Mouse (Mus musculus): ENCODE measurements around the gene Gipc2. TPM values are rescaled to one million over a fixed set of nuclear protein-coding genes. Genes with fewer than 3 reads are reported as not detected.
A peak's percentile ranks its signal among the peaks of the same experiment; 100 is the strongest.

The Gipc2 gene
- polyA plus RNA-seq, 1 experiment = 1.9 TPM

DNA sequence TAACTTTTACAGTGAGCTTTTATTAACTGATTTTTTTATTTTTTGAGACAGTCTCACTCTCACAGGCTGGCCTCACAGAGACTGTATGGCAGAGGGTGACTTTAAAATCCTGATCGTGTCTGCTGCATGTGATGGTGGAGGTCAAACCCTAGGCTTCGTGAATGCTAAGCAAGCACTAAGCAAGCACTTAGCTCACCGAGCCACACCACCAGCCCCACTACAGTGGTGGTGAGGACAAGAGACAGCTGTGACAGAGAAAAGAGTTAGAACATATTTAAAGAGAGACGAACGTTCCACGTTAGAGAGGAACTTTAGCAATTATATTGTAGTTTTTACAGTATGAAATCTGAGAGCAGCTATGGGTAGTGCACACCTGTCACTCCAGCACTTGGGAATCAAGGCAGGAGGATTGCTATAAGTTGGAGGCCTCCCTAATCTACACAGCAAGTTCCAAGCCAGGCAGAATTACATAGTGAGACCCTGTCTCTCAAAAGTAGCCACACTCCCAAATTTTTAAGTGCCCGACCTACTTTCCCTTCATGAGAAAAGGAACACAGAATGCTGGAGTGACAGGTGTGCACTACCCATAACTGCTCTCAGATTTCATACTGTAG lies 6.4 kb upstream of the Gipc2 start:
- no peak overlapping the region for H3K4me3 ChIP-seq (ENCODE audit: insufficient read depth, low read length)
- H3K27ac ChIP-seq (ENCODE audit: insufficient read depth, low read length) = no peak overlapping the region
- H3K4me1 ChIP-seq (ENCODE audit: control insufficient read depth, insufficient read depth, low read length) = peaks cover 10% of the 10 kb centered on the region; the same call in 1 of the 2 replicates
- TF ChIP-seq POLR2A (IDR thresholded peaks at IDR 0.05; ENCODE audit: low read depth, low read length) = no peak
- TF ChIP-seq CTCF (IDR thresholded peaks at IDR 0.05; ENCODE audit: borderline replicate concordance, insufficient read depth, low read length) = no peak

DNA sequence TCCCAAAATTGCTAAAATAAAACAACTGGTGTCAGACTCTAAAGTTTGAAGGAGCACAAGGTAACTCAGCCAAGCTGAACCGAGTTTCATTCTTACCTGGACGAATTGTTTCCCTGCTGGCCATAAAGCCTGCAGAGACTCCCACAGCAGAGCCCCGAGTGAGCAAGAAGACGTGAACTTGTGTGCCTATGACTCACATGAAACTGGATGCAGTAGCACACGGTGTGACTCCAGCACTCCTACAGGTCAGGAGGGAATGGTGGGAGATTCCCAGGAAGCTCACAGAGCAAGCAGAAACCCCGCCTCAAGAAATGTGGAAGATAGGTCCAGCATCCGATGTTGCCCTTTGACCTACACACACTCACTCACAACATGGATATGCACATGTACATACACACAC lies 5.8 kb upstream of the Gipc2 start:
- TF ChIP-seq POLR2A (IDR thresholded peaks at IDR 0.05; ENCODE audit: low read depth, low read length) = no peak
- peak; percentile 37; the same call in 1 of the 2 replicates for TF ChIP-seq CTCF (IDR thresholded peaks at IDR 0.05; ENCODE audit: borderline replicate concordance, insufficient read depth, low read length)
- Histone ChIP-seq H3K27ac (ENCODE audit: insufficient read depth, low read length) (no peak overlapping the region), H3K4me1 (ENCODE audit: control insufficient read depth, insufficient read depth, low read length) (peaks cover 10% of the 10 kb centered on the region; the same call in 1 of the 2 replicates), H3K4me3 (ENCODE audit: insufficient read depth, low read length) (no peak overlapping the region)

DNA sequence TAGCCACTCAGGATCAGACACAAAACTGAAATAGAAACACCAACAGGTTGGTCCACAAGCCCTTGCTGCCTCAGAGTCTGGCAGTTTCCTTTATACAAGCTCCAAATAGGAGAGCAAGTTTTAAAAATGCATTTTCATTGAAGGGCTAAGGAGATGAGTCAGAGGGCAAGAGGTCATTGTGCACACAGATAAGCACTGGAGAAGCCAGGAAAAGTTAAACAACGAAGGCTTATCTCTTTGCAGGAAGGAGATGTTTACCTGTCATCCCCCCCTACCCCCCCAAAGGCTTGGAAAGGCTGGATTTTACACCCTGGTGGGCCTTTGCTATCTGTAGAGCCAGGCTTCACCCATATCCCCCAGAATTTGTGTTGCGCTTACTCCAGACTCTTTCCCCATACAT lies 5.2 kb upstream of the Gipc2 start:
- TF ChIP-seq POLR2A (IDR thresholded peaks at IDR 0.05; ENCODE audit: low read depth, low read length) (no peak), CTCF (IDR thresholded peaks at IDR 0.05; ENCODE audit: borderline replicate concordance, insufficient read depth, low read length) (no peak)
- Histone ChIP-seq H3K4me3 (ENCODE audit: insufficient read depth, low read length) (no peak overlapping the region), H3K4me1 (ENCODE audit: control insufficient read depth, insufficient read depth, low read length) (peaks cover 10% of the 10 kb centered on the region; the same call in 1 of the 2 replicates), H3K27ac (ENCODE audit: insufficient read depth, low read length) (peak overlapping the region; percentile 32; the same call in 1 of the 2 replicates)

DNA sequence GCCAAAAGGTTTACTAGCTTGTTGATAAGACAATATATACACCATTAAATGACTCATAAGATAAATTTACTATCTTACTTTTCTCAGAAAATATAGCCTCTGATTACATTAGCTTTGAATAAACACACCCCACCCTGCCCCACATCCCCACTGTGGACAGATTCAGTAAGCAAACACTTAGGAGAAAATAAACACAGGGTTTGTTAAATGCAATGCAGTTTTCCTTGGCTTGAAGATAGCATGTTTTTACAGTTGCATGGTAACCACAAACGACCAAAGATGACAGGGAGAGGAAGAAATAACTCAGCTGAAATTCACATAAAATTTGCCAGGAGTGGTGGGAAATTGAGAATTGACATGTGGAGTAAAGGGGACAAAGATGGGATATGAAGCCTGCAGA lies 4.4 kb upstream of the Gipc2 start:
- Histone ChIP-seq H3K27ac (ENCODE audit: insufficient read depth, low read length) (no peak overlapping the region), H3K4me1 (ENCODE audit: control insufficient read depth, insufficient read depth, low read length) (peaks cover 10% of the 10 kb centered on the region; the same call in 1 of the 2 replicates), H3K4me3 (ENCODE audit: insufficient read depth, low read length) (no peak overlapping the region)
- no peak for TF ChIP-seq CTCF (IDR thresholded peaks at IDR 0.05; ENCODE audit: borderline replicate concordance, insufficient read depth, low read length)
- TF ChIP-seq POLR2A (IDR thresholded peaks at IDR 0.05; ENCODE audit: low read depth, low read length) = no peak

DNA sequence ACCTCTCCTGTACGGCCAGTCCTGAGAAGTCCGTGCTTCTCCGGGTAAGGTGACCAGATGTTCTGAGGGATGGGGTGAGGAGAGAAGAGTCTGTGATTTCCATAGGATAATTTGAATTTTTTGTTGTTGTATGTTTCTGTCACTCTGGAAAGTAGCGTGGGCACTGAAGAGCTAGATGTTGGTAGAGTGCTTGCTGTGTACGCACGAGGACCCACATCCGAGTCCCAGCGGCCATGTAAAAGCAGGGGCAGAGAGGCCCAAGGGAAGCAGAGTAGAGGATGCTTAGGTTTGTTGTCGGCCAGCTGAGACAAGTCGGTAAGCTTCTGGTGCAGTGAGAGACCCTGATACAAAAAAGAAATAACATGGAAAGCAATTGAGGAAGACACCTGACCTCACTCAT lies 2.0 kb upstream of the Gipc2 start:
- Histone ChIP-seq H3K4me3 (ENCODE audit: insufficient read depth, low read length) (no peak overlapping the region), H3K27ac (ENCODE audit: insufficient read depth, low read length) (no peak overlapping the region), H3K4me1 (ENCODE audit: control insufficient read depth, insufficient read depth, low read length) (peaks cover 10% of the 10 kb centered on the region; the same call in 1 of the 2 replicates)
- no peak for TF ChIP-seq POLR2A (IDR thresholded peaks at IDR 0.05; ENCODE audit: low read depth, low read length)
- no peak for TF ChIP-seq CTCF (IDR thresholded peaks at IDR 0.05; ENCODE audit: borderline replicate concordance, insufficient read depth, low read length)

DNA sequence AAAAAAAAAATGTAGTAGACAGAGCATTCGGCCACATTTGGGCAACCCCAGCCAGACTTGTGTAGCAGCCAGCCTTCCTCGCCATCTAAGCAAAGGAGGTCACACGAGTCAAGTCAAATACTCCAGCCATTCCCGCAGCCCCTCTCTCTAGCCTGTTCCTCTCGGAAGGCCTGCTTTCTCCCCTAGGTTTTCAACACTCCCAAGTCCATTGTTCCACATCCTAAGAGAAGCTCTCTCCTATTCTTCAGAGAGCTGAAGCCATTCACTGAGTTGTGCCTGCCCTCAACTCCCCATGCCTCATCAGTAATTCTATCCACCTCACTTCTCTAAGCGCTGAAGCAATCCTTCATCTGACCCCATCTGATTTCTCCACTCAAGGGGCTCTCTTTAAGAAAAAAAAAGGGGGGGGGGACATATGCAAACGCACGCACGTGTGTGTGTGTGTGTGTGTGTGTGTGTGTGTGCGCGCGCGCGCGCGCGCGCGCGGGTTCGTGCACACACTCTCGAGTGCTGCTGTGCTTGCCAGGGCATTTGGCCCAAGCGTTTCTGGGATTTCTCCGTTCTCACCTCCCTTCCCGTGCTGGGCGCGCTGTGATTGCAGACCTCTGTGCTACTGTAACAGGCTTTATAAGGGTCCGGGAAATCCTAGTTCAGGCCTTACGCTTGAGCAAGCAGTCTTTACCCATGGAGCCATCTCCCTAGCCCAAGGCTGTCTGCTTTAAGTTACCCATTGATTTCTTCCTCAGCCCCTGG lies 845 bp upstream of the Gipc2 start:
- Histone ChIP-seq H3K4me3 (ENCODE audit: insufficient read depth, low read length) (no peak overlapping the region), H3K4me1 (ENCODE audit: control insufficient read depth, insufficient read depth, low read length) (peaks cover 10% of the 10 kb centered on the region; the same call in 1 of the 2 replicates), H3K27ac (ENCODE audit: insufficient read depth, low read length) (no peak overlapping the region)
- TF ChIP-seq POLR2A (IDR thresholded peaks at IDR 0.05; ENCODE audit: low read depth, low read length) = no peak
- no peak for TF ChIP-seq CTCF (IDR thresholded peaks at IDR 0.05; ENCODE audit: borderline replicate concordance, insufficient read depth, low read length)

DNA sequence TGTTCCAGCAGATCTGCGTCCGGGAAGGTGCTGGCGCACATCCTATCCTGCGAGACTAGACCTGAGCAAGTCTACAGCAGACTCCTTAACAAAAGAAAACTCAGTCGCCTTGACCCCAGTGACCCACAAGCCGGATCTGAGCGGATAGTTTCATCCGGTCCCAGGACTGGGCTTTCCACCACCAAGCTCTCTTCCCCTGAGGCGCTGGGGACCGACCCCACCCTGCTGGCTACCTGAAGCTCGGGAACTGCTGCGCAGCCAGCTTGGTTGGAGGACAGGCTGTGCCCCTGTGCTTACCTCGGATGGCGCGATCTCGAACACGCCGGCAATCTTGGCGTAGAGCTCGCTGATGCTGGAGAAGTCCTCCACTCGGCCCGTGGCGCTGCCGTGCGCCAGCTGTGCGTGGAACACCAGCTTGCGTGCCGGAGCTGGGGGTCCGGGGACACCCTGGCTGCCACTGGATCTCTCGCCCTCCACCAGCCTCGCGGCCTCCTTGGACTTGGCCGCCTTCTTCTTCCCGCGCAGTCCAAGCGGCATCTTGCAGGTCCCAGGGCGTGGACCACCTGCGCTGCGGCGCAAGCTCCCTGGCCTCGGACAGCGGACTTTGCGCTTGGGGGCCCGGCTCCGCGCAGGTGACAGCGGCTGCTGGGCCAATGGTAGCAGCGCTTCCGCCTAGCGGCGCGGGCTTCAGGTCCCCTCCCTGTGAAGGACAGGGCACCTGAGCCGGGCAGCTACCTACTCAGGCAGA lies 505 bp downstream of the Gipc2 start:
- Histone ChIP-seq H3K4me3 (ENCODE audit: insufficient read depth, low read length) (peak overlapping the region; percentile 10), H3K27ac (ENCODE audit: insufficient read depth, low read length) (no peak overlapping the region), H3K4me1 (ENCODE audit: control insufficient read depth, insufficient read depth, low read length) (peaks cover under 1% of the 10 kb centered on the region; the same call in 1 of the 2 replicates)
- 0 out of 2 replicates have a peak, but pooled peaks have one; percentile 6 for TF ChIP-seq POLR2A (IDR thresholded peaks at IDR 0.05; ENCODE audit: low read depth, low read length)
- no peak for TF ChIP-seq CTCF (IDR thresholded peaks at IDR 0.05; ENCODE audit: borderline replicate concordance, insufficient read depth, low read length)

DNA sequence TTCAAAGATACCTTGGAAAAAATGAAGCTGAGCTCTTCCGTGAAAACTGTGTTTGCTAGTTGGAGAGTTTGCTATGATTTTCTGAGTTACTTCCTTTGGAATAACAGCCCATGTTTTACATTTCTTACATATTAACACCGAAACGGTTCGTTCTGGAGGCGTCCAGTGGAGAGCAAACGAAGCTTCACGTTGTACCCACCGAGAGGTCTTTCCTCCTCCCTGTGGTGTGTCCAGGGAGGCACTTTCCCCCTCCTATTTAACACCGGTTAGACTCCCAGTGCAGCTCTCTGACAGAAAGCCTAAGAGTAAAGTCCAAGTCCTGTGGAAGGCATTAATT lies 1.0 kb downstream of the Gipc2 start:
- TF ChIP-seq POLR2A (IDR thresholded peaks at IDR 0.05; ENCODE audit: low read depth, low read length) (no peak), CTCF (IDR thresholded peaks at IDR 0.05; ENCODE audit: borderline replicate concordance, insufficient read depth, low read length) (no peak)
- Histone ChIP-seq H3K27ac (ENCODE audit: insufficient read depth, low read length) (no peak overlapping the region), H3K4me3 (ENCODE audit: insufficient read depth, low read length) (no peak overlapping the region), H3K4me1 (ENCODE audit: control insufficient read depth, insufficient read depth, low read length) (no peaks in the 10 kb centered on the region)

DNA sequence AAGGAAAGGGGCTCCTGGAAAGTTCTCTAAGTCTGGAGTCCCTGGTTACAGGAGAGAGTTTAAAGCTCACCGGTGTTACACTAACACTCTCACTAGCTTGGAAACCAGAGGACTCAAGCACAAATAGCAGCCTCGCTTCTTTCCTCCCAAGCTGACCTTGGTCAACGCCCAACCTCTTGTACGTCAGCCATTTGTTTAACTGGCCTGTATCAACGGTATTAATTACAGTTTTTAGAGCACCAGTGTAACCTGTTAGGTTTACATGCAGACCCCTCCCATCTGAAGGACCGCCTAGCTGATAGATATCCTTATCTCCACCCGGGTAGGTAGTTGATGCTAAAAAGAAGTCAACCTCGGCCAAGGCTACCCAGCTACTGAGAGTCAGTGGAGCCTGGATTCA lies 2.7 kb downstream of the Gipc2 start:
- Histone ChIP-seq H3K4me1 (ENCODE audit: control insufficient read depth, insufficient read depth, low read length) (peaks cover 1% of the 10 kb centered on the region; the same call in 1 of the 2 replicates), H3K27ac (ENCODE audit: insufficient read depth, low read length) (no peak overlapping the region), H3K4me3 (ENCODE audit: insufficient read depth, low read length) (no peak overlapping the region)
- no peak for TF ChIP-seq CTCF (IDR thresholded peaks at IDR 0.05; ENCODE audit: borderline replicate concordance, insufficient read depth, low read length)
- TF ChIP-seq POLR2A (IDR thresholded peaks at IDR 0.05; ENCODE audit: low read depth, low read length) = no peak

Data from embryonic fibroblast, embryonic 13.5 days (primary cell).